Mouse (Mus musculus): ENCODE data around the gene Scd2.
A peak's percentile ranks its signal among the peaks of the same experiment; 100 is the strongest.
"Not testable (repeated sequence)": the region's sequence is repeated elsewhere in the genome, so short reads cannot be mapped to it uniquely, and the experiment has no call there.

Gene Scd2

GRCm38 (mm10) chr19:44292941-44293768, at the start of gene Scd2:
Gene Scd2 (plus strand): TSS chr19:44293674.
- peak; percentile 24 for DNase-seq (ENCODE audit: low spot score)

DNA sequence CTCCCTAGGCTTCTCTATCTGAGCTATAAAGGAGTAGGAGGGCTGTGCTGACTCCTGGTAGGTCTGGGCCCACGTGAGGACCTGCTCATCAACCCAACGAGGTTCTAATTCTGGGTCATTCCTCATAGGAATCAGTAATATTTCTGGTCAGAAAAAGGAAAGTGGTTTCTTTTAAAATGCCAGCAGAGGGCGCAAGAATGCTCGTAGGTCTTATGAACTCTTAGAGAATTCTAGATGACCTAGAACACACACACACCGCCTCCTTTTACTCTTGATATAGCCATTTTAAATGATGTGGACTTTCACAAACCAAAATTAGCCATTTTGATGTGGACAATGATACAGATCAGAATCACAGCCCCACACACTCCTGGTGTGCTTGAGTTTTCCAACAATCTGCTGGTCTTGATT, 47.7 kb upstream of the Scd2 start:
- no peak for DNase-seq (ENCODE audit: low spot score)

- DNase-seq (ENCODE audit: low spot score), result no peak
Measured at GRCm38 (mm10) chr19:44246341-44246911, 47.0 kb upstream of the Scd2 start.

DNA sequence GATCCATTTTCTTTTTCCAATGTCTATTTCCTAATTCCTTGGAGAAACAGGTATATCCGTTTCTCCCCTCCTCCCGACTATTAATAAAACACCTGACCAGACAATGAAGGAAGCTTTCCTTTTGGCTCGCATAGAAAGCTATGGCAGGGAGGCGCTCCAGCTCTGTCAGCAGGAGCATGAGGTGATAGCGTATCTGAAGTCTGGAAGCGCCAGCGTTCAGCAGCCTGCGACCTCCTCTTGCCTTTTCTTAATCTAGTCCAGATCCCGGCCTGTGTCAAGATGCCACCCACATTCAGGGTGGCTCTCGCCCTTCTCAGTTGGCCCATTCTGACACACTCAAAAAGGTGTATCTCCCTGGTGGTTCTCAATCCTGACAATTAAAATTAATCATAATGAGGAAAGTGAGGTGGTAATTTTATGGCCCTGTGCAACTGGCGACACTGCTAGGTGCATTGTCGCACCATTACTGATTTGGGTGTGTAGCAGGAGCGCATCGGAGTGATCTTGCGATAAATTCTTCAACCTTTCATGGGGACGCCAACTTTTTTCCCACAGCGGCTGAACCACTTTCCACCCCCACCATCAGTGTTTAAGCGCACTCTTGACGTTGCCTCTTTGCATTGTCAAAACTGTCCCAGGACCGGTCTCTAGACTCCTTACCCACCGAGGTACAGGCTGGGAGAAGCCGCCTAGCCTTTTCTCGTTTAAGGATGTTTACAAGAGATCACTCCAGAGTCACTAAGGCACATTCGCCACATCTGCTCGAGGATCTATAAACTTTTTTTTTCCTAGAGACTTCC, 46.0 kb upstream of the Scd2 start:
- DNase-seq (ENCODE audit: low spot score), result no peak

DNA sequence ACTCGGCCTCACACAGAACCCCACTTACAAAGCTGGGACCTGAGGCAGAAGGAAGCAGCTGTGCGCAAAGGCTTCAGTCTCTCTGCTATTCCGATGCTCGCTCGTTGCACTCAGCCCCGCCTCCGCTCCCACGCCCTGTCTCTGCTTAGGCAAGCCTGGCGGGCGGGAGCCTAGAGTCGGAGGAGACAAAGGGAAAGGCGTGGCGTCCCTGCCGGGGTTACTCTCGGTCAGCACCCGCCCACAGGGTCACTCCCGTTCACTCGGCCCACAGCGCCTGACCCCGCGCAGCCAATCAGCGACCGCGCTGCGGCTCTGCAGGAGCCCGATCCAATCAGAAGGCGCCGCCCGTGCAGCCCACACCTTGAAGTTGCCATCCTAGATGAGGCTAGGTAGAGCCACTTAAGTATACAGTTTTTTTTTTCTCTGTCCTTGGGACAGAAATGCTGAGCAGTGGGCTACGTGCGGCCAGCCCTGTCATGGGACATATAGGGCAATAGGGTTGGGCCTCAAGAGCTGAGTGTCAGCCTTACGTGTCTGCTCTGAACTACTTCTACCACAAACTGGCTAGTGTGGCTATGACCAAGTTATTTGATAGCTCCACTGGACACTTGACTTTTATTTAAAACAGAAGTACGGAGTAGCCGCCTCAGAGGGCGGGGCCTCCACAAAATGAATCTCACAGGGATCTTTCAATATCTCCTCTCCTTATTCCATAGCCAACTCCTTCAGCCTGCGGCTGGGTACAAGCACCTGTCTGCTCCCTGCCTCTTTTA, 45.2 kb upstream of the Scd2 start:
- DNase-seq (ENCODE audit: low spot score), result peak; percentile 85

GRCm38 (mm10) chr19:44248854-44249351, 44.6 kb upstream of the Scd2 start:
- DNase-seq (ENCODE audit: low spot score), result no peak

DNA sequence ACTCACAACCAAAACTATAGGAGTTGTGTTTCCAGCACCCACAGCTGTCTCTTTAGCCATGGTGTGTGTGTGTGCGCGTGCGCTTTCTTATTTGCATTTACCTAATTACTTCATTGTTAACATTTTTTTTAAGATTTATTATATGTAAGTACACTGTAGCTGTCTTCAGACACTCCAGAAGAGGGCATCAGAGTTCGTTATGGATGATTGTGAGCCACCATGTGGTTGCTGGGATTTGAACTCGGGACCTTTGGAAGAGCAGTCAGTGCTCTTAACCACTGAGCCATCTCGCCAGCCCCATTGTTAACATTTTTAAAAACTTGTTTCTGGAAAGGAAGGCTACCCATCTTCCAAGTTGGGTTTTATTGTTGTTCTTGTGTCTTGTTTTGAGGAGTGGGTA, 42.3 kb upstream of the Scd2 start:
- DNase-seq (ENCODE audit: low spot score), result not testable (repeated sequence)

DNA sequence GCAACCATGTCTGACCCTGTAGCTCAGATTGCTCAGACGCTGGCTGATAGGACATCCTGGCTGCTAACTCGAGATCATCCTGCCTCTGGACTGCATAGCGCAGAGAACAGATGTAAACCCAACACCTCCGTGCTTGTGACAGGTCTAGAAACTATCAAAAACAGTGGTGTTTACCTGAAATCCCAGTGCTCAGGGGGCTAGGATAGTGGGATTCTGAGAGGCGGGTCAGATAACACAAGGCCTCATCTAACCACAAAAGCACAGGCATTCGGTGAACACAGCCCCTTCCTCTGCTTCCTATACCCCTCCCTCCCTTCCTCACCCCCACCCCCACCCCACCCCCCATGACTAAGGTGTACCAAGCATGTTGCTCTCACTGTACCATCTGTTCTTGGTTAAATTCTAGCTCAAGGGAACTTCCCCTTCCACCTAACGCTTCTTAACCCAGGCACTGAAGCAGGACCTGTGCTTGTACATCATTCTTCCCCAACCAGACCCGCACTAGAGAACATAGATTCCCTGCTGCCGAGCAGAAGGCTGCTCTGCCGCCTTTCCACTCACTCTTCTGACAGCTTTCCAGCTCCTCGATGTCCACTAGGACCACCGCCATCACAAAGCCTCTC, 41.4 kb upstream of the Scd2 start:
- DNase-seq (ENCODE audit: low spot score), result no peak

- DNase-seq (ENCODE audit: low spot score), result not testable (repeated sequence)
Measured at GRCm38 (mm10) chr19:44254106-44254505, 39.4 kb upstream of the Scd2 start.

DNA sequence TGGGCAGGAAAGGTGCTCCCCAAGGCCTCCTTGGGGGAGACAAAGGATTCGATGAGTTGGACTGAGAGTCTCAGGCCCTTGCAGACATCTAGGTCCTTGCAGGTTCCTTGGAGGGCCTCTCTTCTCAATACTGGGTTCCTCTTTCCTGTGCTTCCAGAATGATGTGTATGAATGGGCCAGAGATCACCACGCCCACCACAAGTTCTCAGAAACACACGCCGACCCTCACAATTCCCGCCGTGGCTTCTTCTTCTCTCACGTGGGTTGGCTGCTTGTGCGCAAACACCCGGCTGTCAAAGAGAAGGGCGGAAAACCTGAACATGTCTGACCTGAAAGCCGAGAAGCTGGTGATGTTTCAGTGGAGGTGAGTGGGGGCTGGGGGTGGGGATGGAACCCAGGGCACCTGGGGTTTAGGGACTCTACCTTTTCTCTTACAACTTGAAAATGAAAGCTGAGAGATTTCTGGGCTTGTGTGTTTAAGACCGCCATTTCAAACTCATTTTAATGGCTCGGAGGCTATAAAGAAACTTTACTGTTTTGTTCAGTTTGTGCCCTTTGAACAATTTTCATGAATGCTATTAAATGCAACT, 36.0 kb upstream of the Scd2 start:
- DNase-seq (ENCODE audit: low spot score), result no peak

- DNase-seq (ENCODE audit: low spot score), result no peak
Measured at GRCm38 (mm10) chr19:44259484-44259883, 34.0 kb upstream of the Scd2 start.

DNA sequence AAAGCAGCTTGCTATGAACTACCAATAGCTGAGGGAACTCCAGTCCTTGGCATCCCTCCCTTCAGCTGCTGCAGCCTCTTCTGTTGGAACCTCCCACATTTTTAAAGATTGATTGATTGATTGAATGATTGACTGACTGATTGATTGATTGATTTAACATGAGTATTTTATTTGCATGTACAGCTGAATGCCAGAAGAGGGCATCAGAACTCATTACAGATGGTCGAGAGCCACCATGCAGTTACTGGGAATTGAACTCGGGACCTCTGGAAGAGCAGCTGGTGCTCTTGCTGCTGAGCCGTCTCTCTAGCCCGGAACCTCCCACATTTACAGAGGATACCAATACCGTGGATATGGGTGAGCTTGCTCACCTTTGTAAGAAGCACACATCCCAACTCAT, 33.0 kb upstream of the Scd2 start:
- no peak for DNase-seq (ENCODE audit: low spot score)

DNA sequence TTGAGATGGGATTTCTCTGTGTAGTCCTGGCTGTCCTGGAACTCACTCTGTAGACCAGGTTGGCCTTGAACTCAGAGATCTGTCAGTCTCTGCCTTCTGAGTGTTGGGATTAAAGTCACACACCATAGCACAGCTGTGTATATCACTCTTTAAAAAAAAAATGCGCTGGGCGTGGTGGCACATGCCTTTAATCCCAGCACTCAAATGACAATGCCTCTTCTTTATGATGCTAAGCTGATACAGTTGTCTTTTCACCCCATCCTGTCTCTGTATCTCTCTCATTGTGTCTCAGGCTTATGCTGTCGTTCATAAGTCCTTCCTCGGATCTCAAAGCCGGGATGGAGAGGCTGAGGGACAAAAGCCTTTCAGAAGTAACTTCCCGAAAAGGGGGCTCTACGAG, 31.7 kb upstream of the Scd2 start:
- no peak for DNase-seq (ENCODE audit: low spot score)

- DNase-seq (ENCODE audit: low spot score), result no peak
Measured at GRCm38 (mm10) chr19:44263581-44263980, 29.9 kb upstream of the Scd2 start.

DNA sequence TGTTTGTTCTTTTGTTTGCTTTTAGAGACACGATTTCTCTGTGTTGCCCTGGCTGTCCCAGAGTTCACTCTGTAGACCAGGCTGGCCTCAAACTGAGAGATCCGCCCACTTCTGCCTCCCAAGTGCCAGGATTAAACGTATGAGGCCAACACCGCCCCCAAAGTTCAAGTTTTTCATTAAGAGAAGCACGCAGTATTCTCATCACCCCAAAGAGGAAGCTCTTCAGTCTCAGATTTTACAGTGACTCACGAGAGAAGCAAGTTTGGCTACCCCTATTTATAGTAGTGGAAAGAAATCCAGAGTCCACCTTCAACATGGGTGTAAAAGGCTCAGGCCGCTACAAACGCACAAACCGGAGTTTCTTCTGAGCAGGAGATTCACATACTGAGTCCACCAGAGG, 29.2 kb upstream of the Scd2 start:
- no peak for DNase-seq (ENCODE audit: low spot score)

- DNase-seq (ENCODE audit: low spot score), result no peak
Measured at GRCm38 (mm10) chr19:44265300-44265699, 28.2 kb upstream of the Scd2 start.

DNA sequence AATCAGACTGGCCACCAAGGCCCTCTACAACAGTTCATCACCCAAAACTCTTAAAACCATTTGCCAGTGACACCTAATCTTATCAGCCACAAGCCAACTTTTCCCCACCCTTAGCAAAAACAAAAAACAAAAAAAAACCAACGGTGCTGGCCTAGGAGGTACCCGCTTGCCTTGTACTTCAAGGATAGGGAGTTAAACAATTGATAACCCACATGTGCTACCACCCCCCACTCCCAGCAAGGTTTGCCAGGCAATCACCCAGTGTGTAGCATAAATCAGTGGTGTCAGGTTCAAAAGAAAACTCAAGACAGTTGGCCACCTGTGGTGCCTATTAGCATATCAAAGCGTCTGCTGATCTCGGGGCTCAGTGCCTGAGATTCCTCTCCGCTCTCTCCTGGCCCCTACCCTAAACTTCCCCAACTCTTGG, 27.6 kb upstream of the Scd2 start:
- DNase-seq (ENCODE audit: low spot score), result no peak

GRCm38 (mm10) chr19:44266458-44266823, 27.0 kb upstream of the Scd2 start:
- DNase-seq (ENCODE audit: low spot score), result no peak

DNA sequence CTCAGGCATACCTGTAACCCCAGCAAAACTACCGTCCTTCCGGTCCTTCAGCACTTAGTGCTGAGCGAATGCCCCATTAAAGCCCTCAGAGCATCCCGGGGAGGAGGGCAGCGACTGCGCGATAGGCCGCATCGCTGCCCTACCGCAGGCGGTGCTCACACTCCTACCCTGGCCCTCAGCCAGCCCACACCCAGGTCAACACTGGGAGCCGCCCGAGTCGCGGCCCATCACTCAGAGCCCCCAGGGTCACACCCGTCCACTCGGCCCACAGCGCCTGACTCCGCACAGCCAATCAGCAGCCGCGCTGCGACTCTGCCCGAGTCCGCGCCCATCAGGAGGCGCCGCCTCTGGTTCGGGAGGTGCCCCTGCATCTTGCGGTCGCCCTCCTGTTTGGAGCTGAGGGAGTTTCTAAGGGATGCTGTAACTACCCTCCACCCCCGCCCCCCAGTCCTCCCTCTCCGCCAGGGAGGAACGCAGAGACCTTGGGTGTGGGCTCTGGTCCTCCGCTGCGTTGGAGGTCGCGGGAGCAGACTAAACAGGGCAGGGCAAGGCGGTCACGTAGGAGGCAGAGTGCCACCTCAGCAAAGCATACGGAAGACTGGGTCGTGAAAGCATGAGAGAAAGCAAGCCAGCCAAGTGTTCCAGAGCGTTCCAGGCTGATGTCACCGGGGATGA, 26.5 kb upstream of the Scd2 start:
- peak; percentile 59 for DNase-seq (ENCODE audit: low spot score)

DNA sequence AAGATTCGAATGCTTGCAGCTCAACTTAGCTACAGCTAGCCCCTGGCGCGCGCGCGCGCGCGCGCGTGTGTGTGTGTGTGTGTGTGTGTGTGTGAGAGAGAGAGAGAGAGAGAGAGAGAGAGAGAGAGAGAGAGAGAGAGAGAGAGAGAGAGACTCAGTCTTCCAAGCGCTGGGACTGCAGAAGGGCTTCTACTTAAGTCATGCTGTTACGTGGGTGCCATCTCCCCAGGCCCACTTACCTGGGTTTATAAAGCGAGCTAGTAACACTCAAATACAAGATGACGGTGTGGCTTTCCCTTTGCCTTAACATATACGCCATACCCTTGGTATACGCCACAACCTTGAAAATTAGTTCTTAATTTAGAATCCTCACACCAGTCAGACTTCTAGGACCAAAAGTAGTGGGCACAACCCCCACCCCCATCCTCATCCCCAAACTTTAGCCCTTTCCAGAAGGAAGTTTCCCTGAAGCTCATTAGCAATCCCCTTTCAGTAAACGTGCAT, 25.9 kb upstream of the Scd2 start:
- DNase-seq (ENCODE audit: low spot score), result no peak
